Mouse (Mus musculus): ENCODE measurements at regions not wholly inside any gene's neighbourhood (a gene's known extent, or its start where the extent isn't known, plus 50 kb on each side); places are given as distances from the start of the nearest gene placed in this dataset.

GRCm38 (mm10) chr17:87532158-87532545, 85.4 kb upstream of the Calm2 start:
- TF ChIP-seq CTCF (IDR thresholded peaks at IDR 0.05; ENCODE audit: control insufficient read depth, insufficient read depth, low read length), result no peak
- no peak for TF ChIP-seq POLR2A (IDR thresholded peaks at IDR 0.05; ENCODE audit: borderline replicate concordance, control insufficient read depth, low read depth, low read length)
